Mouse (Mus musculus) cortical plate, adult 2 months (tissue): ENCODE data around the gene Prph2. TPM values are rescaled to one million over a fixed set of nuclear protein-coding genes. Genes with fewer than 3 reads are reported as not detected.

Experiments used
- H3K27ac ChIP-seq: fragments of 200-500 bp; 2 replicates; pipeline ENCODE4 v1.5.1; 2012; ENCODE audit warnings: low read length, control low read depth, inconsistent platforms; ENCODE audit not compliant: insufficient read depth
- H3K4me1 ChIP-seq: fragments of 200-500 bp; 2 replicates; pipeline ENCODE4 v1.6.1; 2011; ENCODE audit warnings: low read length; ENCODE audit not compliant: control insufficient read depth, insufficient read depth
- H3K4me3 ChIP-seq: fragments of 200-500 bp; 2 replicates; pipeline ENCODE4 v1.5.1; 2011; ENCODE audit warnings: mild to moderate bottlenecking, low read length, control low read depth; ENCODE audit not compliant: insufficient read depth
- CTCF ChIP-seq: fragments of 200-500 bp; IDR thresholded peaks from 2 replicates; pipeline ENCODE4 v1.5.1; 2011; ENCODE audit warnings: mild to moderate bottlenecking, control low read depth, low read length; ENCODE audit not compliant: insufficient read depth; ENCODE audit errors: extremely low read depth
- POLR2A ChIP-seq: fragments of 200-500 bp; IDR thresholded peaks from 2 replicates; pipeline ENCODE4 v1.6.1; 2011; ENCODE audit warnings: mild to moderate bottlenecking, low read length, control low read depth; ENCODE audit not compliant: insufficient read depth; ENCODE audit errors: extremely low read depth
- polyA plus RNA-seq: library from polyadenylated mRNA; depleted of rRNA; stranded (reverse); fragments of >200 nt; gene quantifications from 2 replicates; pipeline ENCODE4 v1.2.3, GENCODE M21; 2012; rRNA removed

Prph2 gene
- polyA plus RNA-seq, 1 experiment: not detected

GRCm38 (mm10) chr17:46946276-46946675 lies 36.0 kb downstream of the Prph2 start:
- H3K4me3 ChIP-seq: no peak overlapping the region
- H3K4me1 ChIP-seq: peaks cover 2% of the 10 kb centered on the region
- TF ChIP-seq POLR2A: no peak
- no peak for TF ChIP-seq CTCF
- H3K27ac ChIP-seq: no peak overlapping the region

GRCm38 (mm10) chr17:46958045-46958444 lies 47.8 kb downstream of the Prph2 start:
- H3K4me1 ChIP-seq: no peaks in the 10 kb centered on the region
- no peak for TF ChIP-seq POLR2A
- TF ChIP-seq CTCF: peak; percentile 45
- no peak overlapping the region for H3K27ac ChIP-seq
- H3K4me3 ChIP-seq: no peak overlapping the region

DNA sequence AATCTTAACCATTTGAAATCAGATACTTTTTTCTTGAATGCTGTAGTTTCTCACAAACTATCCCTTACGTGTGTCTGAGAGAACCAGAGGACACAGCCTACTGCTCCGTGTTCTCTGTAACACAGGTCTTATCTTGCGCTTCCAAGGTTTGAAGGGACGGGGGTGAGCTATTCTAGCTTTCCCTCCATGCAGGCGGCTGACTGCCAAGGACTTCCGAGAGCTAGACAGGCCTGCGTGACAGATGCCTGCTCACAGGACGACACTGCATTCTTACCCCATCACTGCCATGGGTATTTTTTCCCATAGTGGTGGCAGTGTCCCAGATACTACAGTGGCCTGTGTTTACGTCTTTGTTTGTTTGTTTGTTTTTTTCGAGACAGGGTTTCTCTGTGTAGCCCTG lies 50.0 kb downstream of the Prph2 start:
- Histone ChIP-seq H3K4me1 (no peaks in the 10 kb centered on the region), H3K27ac (no peak overlapping the region), H3K4me3 (no peak overlapping the region)
- TF ChIP-seq CTCF: no peak
- no peak for TF ChIP-seq POLR2A

GRCm38 (mm10) chr17:46962153-46962552 lies 51.9 kb downstream of the Prph2 start:
- H3K27ac ChIP-seq: no peak overlapping the region
- TF ChIP-seq CTCF (no peak), POLR2A (no peak)
- H3K4me1 ChIP-seq: no peaks in the 10 kb centered on the region
- no peak overlapping the region for H3K4me3 ChIP-seq

DNA sequence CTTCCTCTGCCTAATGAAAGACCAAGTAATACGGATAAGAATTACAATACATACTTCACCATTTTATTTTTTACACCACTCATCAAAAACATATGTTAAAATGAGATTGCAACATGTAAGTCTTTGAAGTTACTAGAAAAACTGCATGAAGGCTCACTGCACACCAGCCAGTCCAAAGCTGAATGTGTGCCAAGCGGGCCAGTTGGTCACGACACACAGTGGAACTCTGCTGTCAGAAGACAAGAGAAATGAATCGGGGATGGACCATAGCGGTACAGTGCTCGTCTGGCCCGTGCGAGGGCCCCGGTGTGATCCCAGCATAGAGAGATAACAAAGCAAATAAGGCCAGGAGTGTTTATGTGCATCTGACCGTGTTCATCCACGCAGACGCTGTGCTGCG lies 52.9 kb downstream of the Prph2 start:
- no peak overlapping the region for H3K27ac ChIP-seq
- no peaks in the 10 kb centered on the region for H3K4me1 ChIP-seq
- no peak for TF ChIP-seq POLR2A
- TF ChIP-seq CTCF: no peak
- no peak overlapping the region for H3K4me3 ChIP-seq

GRCm38 (mm10) chr17:46966892-46967291 lies 56.6 kb downstream of the Prph2 start:
- Histone ChIP-seq H3K27ac (no peak overlapping the region), H3K4me1 (no peaks in the 10 kb centered on the region), H3K4me3 (no peak overlapping the region)
- TF ChIP-seq POLR2A (no peak), CTCF (no peak)

DNA sequence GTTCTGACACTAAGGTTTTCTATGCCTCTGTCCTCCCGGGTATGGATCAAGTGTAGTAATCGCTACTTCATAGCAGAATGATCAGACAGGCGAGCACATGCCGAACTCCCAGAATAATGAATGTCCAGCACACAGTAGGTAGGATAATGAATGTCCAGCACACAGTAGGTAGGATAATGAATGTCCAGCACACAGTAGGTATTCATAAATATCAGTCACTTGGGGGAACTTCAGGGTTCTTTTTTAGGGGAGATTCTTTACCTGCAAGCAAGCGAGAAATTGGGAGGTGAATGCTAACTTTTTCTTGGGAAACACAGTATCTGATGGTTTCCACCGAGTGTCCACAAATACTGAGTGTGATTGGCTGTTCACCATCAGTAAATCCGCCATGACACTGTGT lies 62.3 kb downstream of the Prph2 start:
- Histone ChIP-seq H3K4me3 (no peak overlapping the region), H3K27ac (no peak overlapping the region), H3K4me1 (no peaks in the 10 kb centered on the region)
- TF ChIP-seq POLR2A (no peak), CTCF (no peak)

Other genes starting within 250 kb of the Prph2 start
- 28.1 and 29.5 TPM in 2 replicates for gene Rrp36, start 236.1 kb upstream of the Prph2 start, polyA plus RNA-seq
- gene Mea1, start 231.7 kb upstream of the Prph2 start, polyA plus RNA-seq: 154 and 157 TPM in 2 replicates
- gene Klhdc3, start 229.5 kb upstream of the Prph2 start, polyA plus RNA-seq: 254 and 268 TPM in 2 replicates
- 97.4 and 98.9 TPM in 2 replicates for gene Ppp2r5d, start 205.3 kb upstream of the Prph2 start, polyA plus RNA-seq
- gene Pex6, start 199.0 kb upstream of the Prph2 start, polyA plus RNA-seq: 48.4 and 50.8 TPM in 2 replicates
- 1.3 and 1.8 TPM in 2 replicates for gene Gnmt, start 181.3 kb upstream of the Prph2 start, polyA plus RNA-seq
- gene Cnpy3, start 158.2 kb upstream of the Prph2 start, polyA plus RNA-seq: 93.6 and 95.9 TPM in 2 replicates
- gene Ptcra, start 146.7 kb upstream of the Prph2 start, polyA plus RNA-seq: 0.50 and 0.68 TPM in 2 replicates
- 18.6 and 20.5 TPM in 2 replicates for gene 2310039H08Rik, start 137.8 kb upstream of the Prph2 start, polyA plus RNA-seq
- 43.6 and 48.0 TPM in 2 replicates for gene Rpl7l1, start 127.8 kb upstream of the Prph2 start, polyA plus RNA-seq
- gene Bicral, start 52.0 kb upstream of the Prph2 start, polyA plus RNA-seq: 33.1 and 33.9 TPM in 2 replicates
- 25.6 and 26.1 TPM in 2 replicates for gene Tbcc, start 19.8 kb upstream of the Prph2 start, polyA plus RNA-seq
- gene Ubr2, start 100.1 kb downstream of the Prph2 start, polyA plus RNA-seq: 35.2 and 38.1 TPM in 2 replicates